Mouse (Mus musculus) limb, embryonic 15.5 days (tissue): Measurements from ENCODE around the gene Apobec1. TPM values are rescaled to one million over a fixed set of nuclear protein-coding genes. Genes with fewer than 3 reads are reported as not detected.
"Not testable (repeated sequence)": the region's sequence is repeated elsewhere in the genome, so short reads cannot be mapped to it uniquely, and the experiment has no call there.

Source experiments
- ATAC-seq: fragments of 200-750 bp; cut with Nextera tagmentation; 2 replicates; pipeline ENCODE4 v1.8.0; 2017; ENCODE audit warnings: low read depth, moderate TSS enrichment; ENCODE audit not compliant: insufficient number of reproducible peaks, low FRiP score, low TSS enrichment
- H3K27ac ChIP-seq: fragments of 300-500 bp; sonication (generic); 2 replicates; pipeline ENCODE4 v1.5.1; 2015; ENCODE audit warnings: moderate library complexity, mild to moderate bottlenecking, inconsistent platforms
- H3K27me3 ChIP-seq: fragments of 300-500 bp; sonication (generic); 2 replicates; pipeline ENCODE4 v1.6.1; 2015; ENCODE audit warnings: inconsistent platforms
- H3K36me3 ChIP-seq: fragments of 300-500 bp; sonication (generic); 2 replicates; pipeline ENCODE4 v1.6.1; 2015; ENCODE audit warnings: inconsistent platforms
- H3K4me1 ChIP-seq: fragments of 300-500 bp; sonication (generic); 2 replicates; pipeline ENCODE4 v1.6.1; 2015; ENCODE audit warnings: inconsistent platforms
- H3K4me2 ChIP-seq: fragments of 300-500 bp; sonication (generic); 2 replicates; pipeline ENCODE4 v1.6.1; 2015; ENCODE audit warnings: mild to moderate bottlenecking, inconsistent platforms
- H3K4me3 ChIP-seq: fragments of 300-500 bp; sonication (generic); 2 replicates; pipeline ENCODE4 v1.5.1; 2015; ENCODE audit warnings: mild to moderate bottlenecking, inconsistent platforms
- H3K9ac ChIP-seq: fragments of 300-500 bp; sonication (generic); 2 replicates; pipeline ENCODE4 v1.6.1; 2015; ENCODE audit warnings: inconsistent platforms
- H3K9me3 ChIP-seq: fragments of 300-500 bp; sonication (generic); 2 replicates; pipeline ENCODE4 v1.6.1; 2016; ENCODE audit warnings: inconsistent platforms
- WGBS: fragments of 180-500 bp; shearing (Covaris S2); methylation state at CpG from one replicate; pipeline ENCODE4 v1.1.7; 2015; 5-methylcytosine and 5-hydroxymethylcytosine counted together
- polyA plus RNA-seq: library from polyadenylated mRNA; unstranded; fragments of >200 nt; fragmentation: Nextera tagmentation; extraction: Ambion mirVana; gene quantifications from 2 replicates; pipeline ENCODE4 v1.2.1, GENCODE M21; 2015

Gene Apobec1
- polyA plus RNA-seq, 1 experiment from 2014 or later: 4.0 TPM

DNA sequence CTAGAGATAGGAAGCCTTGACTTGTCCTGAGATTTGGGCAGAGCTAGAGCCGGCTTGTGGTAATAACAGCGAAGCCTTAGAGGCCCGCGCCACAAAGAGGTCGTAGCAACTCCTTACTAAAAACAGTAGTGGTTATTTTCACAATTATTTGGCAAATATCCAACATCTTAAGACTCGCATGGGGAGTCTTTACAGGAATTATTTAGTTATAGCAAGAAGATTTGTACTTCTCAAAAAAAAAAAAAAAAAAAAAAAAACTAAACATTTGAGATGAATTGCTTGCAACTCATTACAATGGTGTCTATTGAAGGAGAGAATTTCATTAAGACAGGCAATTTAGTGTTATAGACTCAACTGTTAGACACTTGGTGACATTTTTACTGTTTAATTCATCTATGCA, 48.1 kb downstream of the Apobec1 start:
- no peaks in the 10 kb centered on the region for H3K36me3 ChIP-seq

DNA sequence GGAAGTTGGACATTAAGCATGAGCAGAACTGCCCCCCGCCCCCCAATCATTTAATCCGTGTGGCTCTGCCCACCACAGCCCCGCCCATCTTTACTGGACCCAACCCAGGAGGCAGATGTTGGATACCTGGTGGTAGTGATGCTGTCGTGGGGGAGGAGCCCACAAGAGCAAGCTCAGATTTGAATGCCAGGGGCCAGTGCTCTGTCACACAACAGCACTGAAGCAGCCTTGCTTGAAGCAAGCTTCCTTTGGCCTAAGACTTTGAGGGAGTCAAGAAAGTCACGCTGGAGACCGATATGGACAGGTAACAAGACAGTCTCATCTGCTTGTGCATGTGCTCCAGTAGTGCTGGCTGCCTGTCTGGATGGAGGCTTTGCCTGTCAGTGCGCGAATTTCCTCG, 48.6 kb downstream of the Apobec1 start, which contains the start of gene Aicda:
Gene Aicda (plus strand): TSS at position 196 of the 400 bp plus-strand sequence.
- no peak within 1 kb of the TSS for H3K9ac ChIP-seq
- WGBS: 56% methylated on average over 9 of the region's 9 CpGs
- no peaks in the 10 kb centered on the region; the same call in 1 of the 2 replicates for H3K4me1 ChIP-seq
- H3K4me3 ChIP-seq: no peak within 1 kb of the TSS
- 0 out of 2 replicates have a peak, but pooled peaks cover 6% of the 10 kb centered on the region for H3K27me3 ChIP-seq
- H3K27ac ChIP-seq: no peak within 1 kb of the TSS
- H3K36me3 ChIP-seq: no peaks in the 10 kb centered on the region
- H3K9me3 ChIP-seq: no peaks in the 10 kb centered on the region
- no peak for ATAC-seq
- H3K4me2 ChIP-seq: no peak within 1 kb of the TSS

More for the DNA sequence above, 48.1 kb downstream of the Apobec1 start:
- H3K4me3 ChIP-seq: no peak overlapping the region
- WGBS: 51% methylated on average over 6 of the region's 6 CpGs
- H3K9me3 ChIP-seq: no peaks in the 10 kb centered on the region
- no peak overlapping the region for H3K27ac ChIP-seq
- H3K9ac ChIP-seq: no peak overlapping the region
- H3K4me1 ChIP-seq: no peaks in the 10 kb centered on the region; the same call in 1 of the 2 replicates
- 0 out of 2 replicates have a peak, but pooled peaks cover 6% of the 10 kb centered on the region for H3K27me3 ChIP-seq
- H3K4me2 ChIP-seq: no peak overlapping the region
- no peak for ATAC-seq

GRCm38 (mm10) chr6:122545948-122546347, 56.3 kb downstream of the Apobec1 start:
- H3K9ac ChIP-seq: no peak overlapping the region
- no peak overlapping the region for H3K4me3 ChIP-seq
- H3K36me3 ChIP-seq: no peaks in the 10 kb centered on the region
- peaks cover 12% of the 10 kb centered on the region; the same call in 1 of the 2 replicates for H3K4me1 ChIP-seq
- 27% methylated on average over 10 of the region's 10 CpGs for WGBS
- H3K9me3 ChIP-seq: no peaks in the 10 kb centered on the region
- ATAC-seq: peak; percentile 43; the same call in 1 of the 2 replicates
- H3K27ac ChIP-seq: peak overlapping the region; percentile 69
- peak overlapping the region; percentile 33 for H3K4me2 ChIP-seq
- H3K27me3 ChIP-seq: no peaks in the 10 kb centered on the region

- 29% methylated on average over 9 of the region's 9 CpGs for WGBS
- H3K9ac ChIP-seq: no peak overlapping the region
- no peaks in the 10 kb centered on the region for H3K9me3 ChIP-seq
- peaks cover 12% of the 10 kb centered on the region; the same call in 1 of the 2 replicates for H3K4me1 ChIP-seq
- no peaks in the 10 kb centered on the region for H3K36me3 ChIP-seq
- peak overlapping the region; percentile 69; the same call in 1 of the 2 replicates for H3K27ac ChIP-seq
- H3K27me3 ChIP-seq: no peaks in the 10 kb centered on the region
- no peak overlapping the region for H3K4me3 ChIP-seq
- peak overlapping the region; percentile 33; the same call in 1 of the 2 replicates for H3K4me2 ChIP-seq
- no peak for ATAC-seq
These were observed 56.9 kb downstream of the Apobec1 start for GRCm38 (mm10) chr6:122545289-122545882.

GRCm38 (mm10) chr6:122544672-122545071, 57.6 kb downstream of the Apobec1 start:
- 94% methylated on average over 1 of the region's 1 CpGs for WGBS
- Histone ChIP-seq H3K4me2 (no peak overlapping the region), H3K4me3 (no peak overlapping the region), H3K9ac (no peak overlapping the region), H3K27me3 (no peaks in the 10 kb centered on the region), H3K4me1 (peaks cover 12% of the 10 kb centered on the region; the same call in 1 of the 2 replicates), H3K36me3 (no peaks in the 10 kb centered on the region), H3K9me3 (no peaks in the 10 kb centered on the region), H3K27ac (peak overlapping the region; percentile 3; the same call in 1 of the 2 replicates)
- peak; percentile 49; the same call in 1 of the 2 replicates for ATAC-seq

- Histone ChIP-seq H3K27me3 (no peaks in the 10 kb centered on the region), H3K36me3 (no peaks in the 10 kb centered on the region), H3K9me3 (no peaks in the 10 kb centered on the region), H3K27ac (no peak overlapping the region), H3K4me1 (peaks cover 12% of the 10 kb centered on the region; the same call in 1 of the 2 replicates), H3K4me2 (no peak overlapping the region), H3K4me3 (no peak overlapping the region), H3K9ac (no peak overlapping the region)
- WGBS: 88% methylated on average over 5 of the region's 5 CpGs
- ATAC-seq: no peak
These were observed 58.7 kb downstream of the Apobec1 start for GRCm38 (mm10) chr6:122543574-122543973.

DNA sequence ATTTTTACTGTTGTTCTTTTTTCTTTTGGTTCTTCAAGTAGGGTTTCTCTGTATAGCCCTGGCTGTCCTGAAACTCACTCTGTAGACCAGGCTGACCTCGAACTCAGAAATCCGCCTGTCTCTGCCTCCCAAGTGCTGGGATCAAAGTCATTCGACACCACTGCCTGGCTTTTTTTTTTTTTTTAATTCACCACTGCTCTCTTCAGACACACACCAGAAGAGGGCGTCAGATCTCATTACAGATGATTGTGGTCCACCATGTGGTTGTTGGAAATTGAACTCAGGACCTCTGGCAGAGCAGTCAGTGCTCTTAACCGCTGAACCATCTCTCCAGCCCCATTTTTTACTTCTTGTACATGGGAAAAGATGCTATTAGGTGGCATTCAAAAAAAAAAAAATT, 59.8 kb downstream of the Apobec1 start:
- H3K36me3 ChIP-seq, H3K4me3 ChIP-seq, H3K9ac ChIP-seq, H3K27me3 ChIP-seq, ATAC-seq, H3K27ac ChIP-seq, H3K4me2 ChIP-seq, H3K9me3 ChIP-seq: not testable (repeated sequence)
- 81% methylated on average over 5 of the region's 5 CpGs for WGBS
- H3K4me1 ChIP-seq: peaks cover 12% of the 10 kb centered on the region; the same call in 1 of the 2 replicates

- Histone ChIP-seq H3K4me2 (no peak overlapping the region), H3K4me1 (no peaks in the 10 kb centered on the region), H3K9me3 (no peaks in the 10 kb centered on the region), H3K27ac (no peak overlapping the region), H3K27me3 (no peaks in the 10 kb centered on the region), H3K36me3 (no peaks in the 10 kb centered on the region), H3K9ac (no peak overlapping the region), H3K4me3 (no peak overlapping the region)
- ATAC-seq: no peak
- WGBS: 88% methylated on average over 9 of the region's 9 CpGs
These were observed 62.7 kb downstream of the Apobec1 start for GRCm38 (mm10) chr6:122539564-122539963.

- Histone ChIP-seq H3K27me3 (no peaks in the 10 kb centered on the region), H3K9ac (no peak overlapping the region), H3K4me1 (peaks cover 6% of the 10 kb centered on the region), H3K4me3 (no peak overlapping the region), H3K4me2 (no peak overlapping the region), H3K9me3 (no peaks in the 10 kb centered on the region), H3K36me3 (no peaks in the 10 kb centered on the region), H3K27ac (no peak overlapping the region)
- WGBS: 55% methylated on average over 3 of the region's 3 CpGs
- ATAC-seq: no peak
These were observed 68.2 kb downstream of the Apobec1 start for GRCm38 (mm10) chr6:122534032-122534431.

- Histone ChIP-seq H3K27ac (no peak overlapping the region), H3K9ac (no peak overlapping the region), H3K9me3 (no peaks in the 10 kb centered on the region), H3K27me3 (no peaks in the 10 kb centered on the region), H3K36me3 (no peaks in the 10 kb centered on the region), H3K4me1 (peaks cover 6% of the 10 kb centered on the region), H3K4me3 (no peak overlapping the region), H3K4me2 (0 out of 2 replicates have a peak overlapping the region, but pooled peaks have one; percentile 7)
- WGBS: 7% methylated on average over 4 of the region's 4 CpGs
- ATAC-seq: no peak
These were observed 69.4 kb downstream of the Apobec1 start for GRCm38 (mm10) chr6:122532883-122533302.

DNA sequence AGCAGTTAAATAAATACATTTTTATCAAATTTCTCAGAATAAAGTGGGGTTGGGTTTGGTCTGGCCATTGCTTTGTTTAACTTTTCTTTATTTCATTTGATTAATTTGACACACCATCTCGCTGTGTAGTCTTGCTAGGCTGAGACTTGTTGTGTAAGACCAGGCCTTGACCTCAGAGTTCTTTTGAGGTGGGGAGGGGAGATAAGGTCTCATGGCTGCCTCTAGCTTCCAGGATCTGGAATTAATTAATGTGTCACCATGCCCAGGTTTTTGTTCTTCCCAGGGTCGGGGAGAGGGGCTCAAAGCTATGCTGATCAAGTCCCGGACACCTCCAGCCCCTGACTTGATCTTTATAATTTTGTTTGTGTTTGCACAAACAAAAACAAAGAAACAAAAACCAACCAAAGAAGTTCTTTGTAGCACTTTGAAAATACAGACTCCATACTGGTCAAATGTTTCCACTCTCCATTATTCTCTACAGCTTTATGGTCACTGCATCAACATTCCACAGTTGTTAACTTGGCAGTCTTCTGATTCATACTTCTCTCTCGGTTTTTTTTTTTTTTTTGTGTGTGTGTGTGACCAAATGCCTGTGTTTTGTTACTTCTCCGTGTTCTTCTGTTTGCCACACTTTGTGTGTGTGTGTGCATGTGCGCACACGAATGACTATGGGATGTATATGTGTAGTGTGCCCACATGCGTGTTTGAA, 70.6 kb downstream of the Apobec1 start:
- ATAC-seq: no peak
- no peaks in the 10 kb centered on the region for H3K9me3 ChIP-seq
- no peak overlapping the region for H3K27ac ChIP-seq
- no peaks in the 10 kb centered on the region for H3K36me3 ChIP-seq
- no peak overlapping the region for H3K4me3 ChIP-seq
- no peak overlapping the region for H3K4me2 ChIP-seq
- 60% methylated on average over 8 of the region's 8 CpGs for WGBS
- peaks cover 6% of the 10 kb centered on the region for H3K4me1 ChIP-seq
- H3K9ac ChIP-seq: no peak overlapping the region
- H3K27me3 ChIP-seq: no peaks in the 10 kb centered on the region

DNA sequence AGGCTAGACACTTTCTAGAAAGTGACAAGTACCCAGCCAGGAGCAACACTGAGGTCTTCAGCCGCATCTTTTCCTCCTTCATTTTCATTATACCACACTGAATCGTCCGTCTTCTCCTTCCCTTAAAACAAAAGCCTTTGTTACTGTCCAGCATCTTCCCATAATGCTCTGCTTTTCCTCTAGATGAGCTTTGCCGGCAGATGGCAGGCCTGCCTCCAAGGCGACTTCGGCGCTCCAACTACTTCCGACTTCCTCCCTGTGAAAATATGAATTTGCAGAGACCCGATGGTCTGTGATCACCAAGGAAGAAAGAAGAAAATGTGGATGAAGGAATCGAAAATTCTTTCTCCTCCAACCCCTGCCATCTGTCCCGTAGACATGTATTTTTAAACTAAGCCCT, 74.1 kb downstream of the Apobec1 start:
- WGBS: 76% methylated on average over 11 of the region's 11 CpGs
- no peak for ATAC-seq
- Histone ChIP-seq H3K9ac (no peak overlapping the region), H3K4me2 (no peak overlapping the region), H3K9me3 (no peaks in the 10 kb centered on the region), H3K4me1 (peaks cover 5% of the 10 kb centered on the region), H3K27ac (no peak overlapping the region), H3K27me3 (no peaks in the 10 kb centered on the region), H3K4me3 (no peak overlapping the region), H3K36me3 (no peaks in the 10 kb centered on the region)
